Mouse (Mus musculus) spleen, postnatal 14 days (tissue): ENCODE data around the gene 2900011O08Rik.
"Not testable (repeated sequence)": the region's sequence is repeated elsewhere in the genome, so short reads cannot be mapped to it uniquely, and the experiment has no call there.

ENCODE experiments used
- DNase-seq, 2 experiments: peaks; one replicate each; pipeline ENCODE4 v3.0.0; 2021 to 2022; ENCODE audit warnings: low spot score in 2 of 2

2900011O08Rik gene

DNA sequence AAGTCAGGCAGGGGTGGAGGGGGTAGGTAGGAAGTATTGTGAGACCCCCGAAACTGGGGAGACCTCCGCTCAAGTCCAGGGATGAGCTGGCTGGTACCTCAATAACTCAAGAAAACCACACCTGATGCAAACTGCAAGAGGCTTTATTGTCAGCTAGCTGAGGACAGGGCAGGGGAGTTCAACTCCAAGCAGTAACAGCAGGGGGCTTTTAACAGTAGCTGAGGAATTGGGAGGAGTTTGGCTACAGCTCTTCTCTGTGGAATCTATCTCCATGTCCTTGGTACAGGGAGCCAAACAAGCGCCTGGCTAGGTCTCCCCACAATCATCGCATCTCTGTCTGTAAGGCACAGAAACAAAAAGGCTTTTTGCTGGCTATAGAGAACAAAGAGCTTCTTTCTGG, 80.2 kb downstream of the 2900011O08Rik start:
- DNase-seq = not testable (repeated sequence)

- DNase-seq = not testable (repeated sequence)
Measured at GRCm38 (mm10) chr16:14068701-14069100, 82.3 kb downstream of the 2900011O08Rik start.

- no peak for DNase-seq
Measured at GRCm38 (mm10) chr16:14070471-14071169, 84.2 kb downstream of the 2900011O08Rik start.

DNA sequence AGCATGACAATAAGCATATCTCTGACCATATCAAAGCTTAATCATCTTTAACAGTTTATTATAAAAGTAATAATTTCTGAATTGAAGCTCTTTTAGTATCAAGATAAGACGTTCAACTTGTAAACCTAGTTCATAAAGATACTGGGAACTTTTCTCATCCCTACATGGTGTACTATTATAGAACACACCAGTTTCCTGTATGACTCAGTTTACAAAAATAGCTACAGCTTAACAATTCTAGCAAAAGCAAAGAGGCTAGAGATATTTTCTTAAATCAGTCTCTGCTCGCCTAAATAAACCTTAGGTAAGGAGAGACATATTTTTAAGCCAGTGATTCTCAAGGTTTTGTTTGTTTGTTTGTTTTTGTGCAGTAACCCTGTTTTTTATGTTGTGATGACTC, 96.5 kb downstream of the 2900011O08Rik start:
- no peak for DNase-seq

GRCm38 (mm10) chr16:14088249-14088648, 101.8 kb downstream of the 2900011O08Rik start:
- DNase-seq = no peak

- no peak for DNase-seq
Measured at GRCm38 (mm10) chr16:14089296-14089695, 102.9 kb downstream of the 2900011O08Rik start.

GRCm38 (mm10) chr16:14091771-14092170, 105.4 kb downstream of the 2900011O08Rik start:
- DNase-seq = no peak

DNA sequence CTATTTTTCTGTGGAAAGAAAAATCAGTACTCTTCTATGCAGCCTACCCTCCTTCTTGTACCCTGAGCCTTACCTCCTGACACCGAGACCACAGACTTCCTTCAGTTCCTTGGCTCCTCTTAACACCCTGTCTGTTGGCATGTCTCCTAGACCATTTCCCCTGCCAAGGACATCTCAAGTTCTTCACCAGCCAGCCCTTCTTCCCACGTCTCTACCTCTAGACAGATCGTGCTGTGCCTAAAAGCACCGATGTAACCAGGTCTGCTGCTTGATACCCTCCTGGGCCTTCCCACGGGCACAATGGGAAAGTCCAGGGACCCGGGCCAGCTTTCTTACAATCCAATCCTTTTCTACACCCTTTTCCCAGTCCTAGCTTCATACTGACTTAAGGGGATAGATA, 119.5 kb downstream of the 2900011O08Rik start:
- DNase-seq = no peak

GRCm38 (mm10) chr16:14109651-14110230, 123.3 kb downstream of the 2900011O08Rik start:
- DNase-seq = no peak

GRCm38 (mm10) chr16:14110922-14111321, 124.5 kb downstream of the 2900011O08Rik start:
- no peak for DNase-seq

DNA sequence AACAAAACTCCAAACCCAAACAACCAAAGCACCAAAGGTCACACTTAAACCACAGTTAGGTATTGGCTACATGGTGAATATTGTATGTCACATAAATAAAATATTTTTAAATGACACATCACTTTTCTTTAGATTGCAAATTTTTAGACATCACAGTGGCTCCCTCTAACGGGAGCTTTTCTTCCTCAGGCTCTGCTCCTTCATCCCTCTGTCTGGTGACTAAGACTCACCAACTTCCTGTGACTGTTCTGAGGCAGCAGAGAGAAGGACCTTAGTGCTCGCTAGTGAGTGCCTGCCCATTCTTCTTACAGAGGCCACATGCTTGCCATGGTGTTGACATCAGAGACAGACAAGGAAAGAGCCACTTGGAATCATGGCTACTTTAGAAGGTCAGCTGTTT, 125.7 kb downstream of the 2900011O08Rik start:
- DNase-seq = no peak

DNA sequence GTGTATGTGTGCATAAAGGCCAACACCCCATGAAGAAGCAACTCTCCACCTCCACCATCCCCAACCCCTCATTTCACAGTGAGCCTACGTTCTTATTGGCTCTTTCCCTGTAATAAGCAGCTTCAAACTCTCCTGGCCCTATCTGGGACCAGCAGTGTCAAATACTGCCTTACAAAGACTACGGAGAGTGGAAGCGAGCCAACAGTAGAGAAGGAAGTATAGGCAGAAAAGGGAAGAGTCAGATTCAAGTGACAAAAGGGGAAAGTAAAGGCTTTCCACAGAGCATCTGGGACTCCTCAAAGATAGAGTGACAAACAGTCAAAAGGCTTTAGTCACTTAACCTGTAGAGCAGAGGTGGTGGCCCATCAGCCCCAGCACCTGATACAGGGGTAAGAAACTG, 126.3 kb downstream of the 2900011O08Rik start:
- DNase-seq = no peak

GRCm38 (mm10) chr16:14117299-14117698, 130.9 kb downstream of the 2900011O08Rik start:
- no peak for DNase-seq

DNA sequence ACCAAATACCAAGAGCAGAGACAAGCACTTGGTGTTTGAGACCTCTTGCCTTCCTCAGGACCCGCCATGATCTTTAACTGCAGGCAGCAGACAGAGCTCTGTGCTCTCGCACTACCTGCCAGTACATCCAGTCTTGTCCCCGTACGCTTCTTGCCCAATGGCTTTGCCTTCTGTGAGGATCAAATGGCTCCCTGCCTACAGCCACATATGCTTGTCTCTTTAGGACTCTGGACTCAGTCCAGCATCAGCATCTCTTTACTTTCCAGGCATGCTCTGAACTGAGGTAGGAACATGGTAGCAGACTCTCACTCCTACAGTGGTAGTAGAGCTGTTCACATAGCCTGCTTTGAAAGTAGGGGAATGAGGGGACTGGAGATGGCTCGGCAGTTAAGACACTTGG, 134.5 kb downstream of the 2900011O08Rik start:
- no peak for DNase-seq

- DNase-seq = no peak
Measured at GRCm38 (mm10) chr16:14121563-14121962, 135.2 kb downstream of the 2900011O08Rik start.

DNA sequence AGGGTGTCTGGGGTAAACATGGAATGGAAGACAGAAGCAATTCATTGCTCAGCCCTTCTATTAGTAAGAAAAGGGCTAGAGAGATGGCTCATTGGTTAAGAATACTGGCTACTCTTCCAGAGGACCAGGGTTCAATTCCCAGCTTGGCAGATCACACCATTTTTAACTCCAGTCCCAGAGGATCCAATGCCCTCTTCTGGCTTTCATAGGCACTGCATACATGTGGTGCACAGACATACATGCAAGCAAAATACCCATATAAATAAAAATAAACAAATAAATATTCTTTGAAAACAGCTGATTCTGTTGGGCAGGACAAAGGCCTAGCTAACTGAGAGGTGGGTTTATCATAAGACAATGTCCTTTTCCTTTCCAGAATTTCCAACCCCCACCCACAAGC, 136.2 kb downstream of the 2900011O08Rik start:
- DNase-seq = no peak

DNA sequence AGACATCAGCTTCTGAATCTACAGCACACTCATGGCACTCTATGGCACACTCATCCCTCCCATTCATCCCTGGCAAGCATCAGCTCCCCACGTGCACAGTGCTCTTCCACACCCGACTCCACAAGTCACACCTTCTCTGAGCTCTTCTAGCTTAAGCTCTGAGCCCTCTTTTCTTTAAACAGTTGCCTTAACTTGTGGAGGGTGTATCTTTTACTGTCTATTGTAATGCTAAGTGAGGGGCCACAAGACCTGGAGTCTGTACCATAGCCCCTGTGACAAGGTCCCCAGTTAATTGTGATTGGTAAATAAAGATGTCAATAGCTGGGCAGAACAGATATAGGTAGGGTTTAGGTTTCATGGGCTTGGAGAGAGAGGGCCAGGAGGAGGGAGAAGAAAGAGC, 137.5 kb downstream of the 2900011O08Rik start:
- DNase-seq = no peak

DNA sequence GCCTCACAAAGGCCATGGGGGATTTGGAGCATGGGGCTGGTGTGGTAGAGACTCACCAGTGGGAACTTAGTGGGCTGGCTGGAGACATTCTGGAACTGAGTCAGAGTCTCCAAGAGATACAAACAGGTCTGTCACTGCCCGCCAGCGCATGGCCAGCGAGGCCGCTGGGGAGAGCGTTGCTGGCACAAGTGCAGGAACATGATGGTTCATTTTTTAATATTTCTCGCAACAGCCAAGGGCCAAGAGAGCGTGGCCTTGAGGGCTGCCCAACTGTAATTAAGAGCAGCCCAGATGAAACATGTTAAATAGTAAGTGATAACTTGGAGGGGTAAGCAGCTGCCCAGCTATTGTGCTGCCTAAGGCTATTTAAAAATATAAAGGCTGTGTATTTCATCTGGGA, 138.3 kb downstream of the 2900011O08Rik start:
- DNase-seq = no peak

GRCm38 (mm10) chr16:14125253-14125652, 138.8 kb downstream of the 2900011O08Rik start:
- DNase-seq = no peak

DNA sequence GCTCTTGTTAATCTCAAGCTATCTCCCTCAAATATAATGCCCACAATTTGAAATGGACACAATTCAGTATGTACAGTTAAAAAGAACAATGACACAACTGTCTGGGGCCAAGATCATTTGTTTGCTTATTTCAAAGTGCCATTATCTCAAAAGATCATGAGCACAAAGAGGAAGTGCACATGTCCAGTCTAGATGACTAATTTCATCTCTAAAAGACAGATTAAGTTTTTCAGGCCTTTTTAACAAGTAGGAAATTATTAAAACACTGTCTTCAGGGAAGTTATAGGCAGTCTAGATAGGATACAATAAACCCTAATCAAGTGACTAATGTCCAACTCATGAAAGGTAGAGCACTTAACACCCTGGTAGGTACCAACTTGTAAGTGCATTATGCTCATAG, 142.6 kb downstream of the 2900011O08Rik start:
- DNase-seq = no peak

DNA sequence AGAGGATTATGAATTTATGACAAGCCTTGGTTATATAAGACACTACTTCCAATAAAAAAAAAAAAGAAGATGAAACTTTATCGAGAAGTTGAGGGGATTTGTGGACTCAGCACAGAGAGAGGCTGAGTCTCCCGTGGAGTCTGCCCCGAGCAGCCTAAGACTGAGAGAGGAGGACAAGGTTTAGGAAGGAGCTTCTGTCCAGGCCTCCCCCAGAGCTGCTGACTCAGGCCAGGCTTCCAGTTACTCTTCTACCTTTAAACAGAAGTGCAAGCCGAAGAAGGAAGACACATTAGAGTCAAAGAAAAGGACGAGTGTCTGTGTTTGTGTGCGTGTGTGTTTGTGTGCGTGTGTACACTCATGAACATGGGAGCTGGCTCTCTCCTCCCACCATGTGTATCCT, 144.4 kb downstream of the 2900011O08Rik start:
- DNase-seq = no peak

DNA sequence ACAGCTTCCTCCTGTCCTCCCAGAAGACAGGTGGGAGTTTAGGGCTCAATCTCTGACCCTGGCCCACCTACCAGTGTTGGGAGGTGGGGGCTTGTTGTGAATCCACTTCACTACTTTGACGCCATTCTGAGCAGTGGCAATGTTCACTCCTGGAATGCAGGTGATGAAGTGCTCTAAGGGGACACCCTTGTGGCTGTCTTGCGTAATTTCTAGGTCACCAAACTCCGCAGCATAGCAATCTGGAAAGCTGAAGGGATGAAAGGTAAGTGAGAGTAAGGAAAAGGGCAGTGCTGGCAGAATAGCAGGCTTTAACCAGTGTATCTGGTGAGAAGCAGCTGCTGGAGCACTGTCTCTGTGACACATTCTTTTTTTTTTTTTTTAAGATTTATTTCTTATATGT, 145.0 kb downstream of the 2900011O08Rik start:
- no peak for DNase-seq

DNA sequence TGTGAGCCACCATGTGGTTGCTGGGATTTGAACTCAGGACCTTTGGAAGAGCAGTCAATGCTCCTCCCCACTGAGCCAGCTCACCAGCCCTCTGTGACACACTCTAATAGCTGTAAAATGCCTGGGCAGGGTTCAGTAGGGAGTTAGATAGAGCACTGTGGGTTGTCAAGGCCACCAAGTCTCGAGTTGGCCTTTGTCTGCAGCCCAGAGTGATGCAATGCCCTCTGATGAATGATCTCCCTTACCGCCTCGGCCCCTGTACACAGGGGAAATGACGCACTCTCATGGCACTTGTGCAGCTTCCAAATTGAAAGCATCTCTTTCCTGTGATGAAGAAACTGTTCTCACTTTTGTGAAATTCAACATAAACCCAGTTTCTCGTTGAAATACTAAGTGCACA, 145.4 kb downstream of the 2900011O08Rik start:
- DNase-seq = no peak

DNA sequence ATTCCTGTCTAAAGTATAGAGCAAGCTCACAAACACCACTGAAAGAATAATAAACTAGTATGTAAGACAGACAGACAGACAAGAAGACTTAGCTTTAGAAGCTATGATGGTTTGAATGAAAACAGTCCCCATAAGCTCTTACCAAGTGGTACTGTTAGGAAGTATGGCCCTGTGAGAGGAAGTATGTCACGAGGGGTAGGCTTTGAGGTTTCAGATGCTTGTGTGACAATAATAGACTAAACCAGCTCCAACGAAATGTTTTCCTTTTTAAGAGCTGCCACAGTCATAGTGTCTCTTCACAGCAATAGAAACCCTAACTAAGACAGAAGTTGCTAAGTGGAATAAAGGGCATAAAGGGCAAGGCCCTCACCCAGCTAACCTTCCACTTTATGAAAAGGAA, 148.6 kb downstream of the 2900011O08Rik start:
- DNase-seq = no peak
